Mouse (Mus musculus) embryonic facial prominence, embryonic 13.5 days (tissue): Measurements from ENCODE around the gene Lgi1. TPM values are rescaled to one million over a fixed set of nuclear protein-coding genes. Genes with fewer than 3 reads are reported as not detected.

ENCODE experiments used
- ATAC-seq: fragments of 200-750 bp; cut with Nextera tagmentation; 2 replicates; pipeline ENCODE4 v1.8.0; 2017; ENCODE audit warnings: low read depth; ENCODE audit not compliant: insufficient number of reproducible peaks, insufficient read depth, low FRiP score, low TSS enrichment
- H3K27ac ChIP-seq: fragments of 300-500 bp; sonication (generic); 2 replicates; pipeline ENCODE4 v1.5.1; 2015; ENCODE audit warnings: moderate library complexity, mild to moderate bottlenecking, inconsistent platforms
- H3K27me3 ChIP-seq: fragments of 300-500 bp; sonication (generic); 2 replicates; pipeline ENCODE4 v1.6.1; 2015; ENCODE audit warnings: mild to moderate bottlenecking, inconsistent platforms
- H3K36me3 ChIP-seq: fragments of 300-500 bp; sonication (generic); 2 replicates; pipeline ENCODE4 v1.6.1; 2015; ENCODE audit warnings: mild to moderate bottlenecking, inconsistent platforms
- H3K4me1 ChIP-seq: fragments of 300-500 bp; sonication (generic); 2 replicates; pipeline ENCODE4 v1.6.1; 2015; ENCODE audit warnings: inconsistent platforms
- H3K4me2 ChIP-seq: fragments of 300-500 bp; sonication (generic); 2 replicates; pipeline ENCODE4 v1.6.1; 2015; ENCODE audit warnings: moderate library complexity, mild to moderate bottlenecking, inconsistent platforms
- H3K4me3 ChIP-seq: fragments of 300-500 bp; sonication (generic); 2 replicates; pipeline ENCODE4 v1.5.1; 2015; ENCODE audit warnings: mild to moderate bottlenecking, inconsistent platforms
- H3K9ac ChIP-seq: fragments of 300-500 bp; sonication (generic); 2 replicates; pipeline ENCODE4 v1.6.1; 2015; ENCODE audit warnings: mild to moderate bottlenecking, inconsistent platforms
- H3K9me3 ChIP-seq: fragments of 300-500 bp; sonication (generic); 2 replicates; pipeline ENCODE4 v1.6.1; 2016; ENCODE audit warnings: inconsistent platforms
- WGBS: fragments of 180-500 bp; shearing (Covaris S2); methylation state at CpG from one replicate; pipeline ENCODE4 v1.1.7; 2015; ENCODE audit warnings: mixed read lengths; 5-methylcytosine and 5-hydroxymethylcytosine counted together
- polyA plus RNA-seq: library from polyadenylated mRNA; unstranded; fragments of >200 nt; fragmentation: Nextera tagmentation; extraction: Ambion mirVana; gene quantifications from 2 replicates; pipeline ENCODE4 v1.2.1, GENCODE M21; 2015

Gene Lgi1
- polyA plus RNA-seq, 1 experiment from 2014 or later: 0.77 TPM

GRCm38 (mm10) chr19:38298018-38298626 is 33.8 kb downstream of the Lgi1 start:
- Histone ChIP-seq H3K9ac (no peak overlapping the region), H3K4me2 (no peak overlapping the region), H3K4me1 (peaks cover 7% of the 10 kb centered on the region; the same call in 1 of the 2 replicates), H3K9me3 (no peaks in the 10 kb centered on the region), H3K36me3 (no peaks in the 10 kb centered on the region), H3K27me3 (no peaks in the 10 kb centered on the region), H3K4me3 (no peak overlapping the region), H3K27ac (no peak overlapping the region)
- 8% methylated on average over 3 of the region's 3 CpGs for WGBS
- ATAC-seq: no peak

- Histone ChIP-seq H3K27me3 (no peaks in the 10 kb centered on the region), H3K4me3 (no peak overlapping the region), H3K4me1 (no peaks in the 10 kb centered on the region), H3K36me3 (no peaks in the 10 kb centered on the region), H3K9ac (no peak overlapping the region), H3K27ac (no peak overlapping the region), H3K4me2 (no peak overlapping the region), H3K9me3 (no peaks in the 10 kb centered on the region)
- ATAC-seq: no peak
- WGBS: 94% methylated on average over 8 of the region's 8 CpGs
Observed at GRCm38 (mm10) chr19:38308116-38308515, 43.8 kb downstream of the Lgi1 start.

- Histone ChIP-seq H3K27me3 (no peaks in the 10 kb centered on the region), H3K4me1 (no peaks in the 10 kb centered on the region), H3K36me3 (no peaks in the 10 kb centered on the region), H3K9ac (no peak overlapping the region), H3K9me3 (no peaks in the 10 kb centered on the region), H3K4me2 (no peak overlapping the region), H3K4me3 (no peak overlapping the region), H3K27ac (no peak overlapping the region)
- 84% methylated on average over 7 of the region's 7 CpGs for WGBS
- no peak for ATAC-seq
Observed at GRCm38 (mm10) chr19:38315099-38315498, 50.8 kb downstream of the Lgi1 start.

- H3K36me3 ChIP-seq: no peaks in the 10 kb centered on the region
- no peak for ATAC-seq
- H3K4me1 ChIP-seq: no peaks in the 10 kb centered on the region
- no peak overlapping the region for H3K4me2 ChIP-seq
- no peak overlapping the region for H3K9ac ChIP-seq
- WGBS: 82% methylated on average over 6 of the region's 6 CpGs
- no peaks in the 10 kb centered on the region for H3K27me3 ChIP-seq
- H3K4me3 ChIP-seq: no peak overlapping the region
- no peak overlapping the region for H3K27ac ChIP-seq
- H3K9me3 ChIP-seq: no peaks in the 10 kb centered on the region
Observed at GRCm38 (mm10) chr19:38316602-38317313, 52.4 kb downstream of the Lgi1 start.

- no peak overlapping the region for H3K4me3 ChIP-seq
- no peak overlapping the region for H3K9ac ChIP-seq
- no peak overlapping the region for H3K4me2 ChIP-seq
- no peak for ATAC-seq
- H3K9me3 ChIP-seq: no peaks in the 10 kb centered on the region
- no peaks in the 10 kb centered on the region for H3K4me1 ChIP-seq
- no peak overlapping the region for H3K27ac ChIP-seq
- H3K36me3 ChIP-seq: no peaks in the 10 kb centered on the region
- no peaks in the 10 kb centered on the region for H3K27me3 ChIP-seq
- 91% methylated on average over 4 of the region's 4 CpGs for WGBS
Observed at GRCm38 (mm10) chr19:38318308-38318707, 54.0 kb downstream of the Lgi1 start.

- no peaks in the 10 kb centered on the region for H3K27me3 ChIP-seq
- H3K4me1 ChIP-seq: no peaks in the 10 kb centered on the region
- H3K9me3 ChIP-seq: no peaks in the 10 kb centered on the region
- H3K36me3 ChIP-seq: no peaks in the 10 kb centered on the region
- no peak overlapping the region for H3K27ac ChIP-seq
- WGBS: 86% methylated on average over 4 of the region's 4 CpGs
- no peak for ATAC-seq
- no peak overlapping the region for H3K9ac ChIP-seq
- H3K4me3 ChIP-seq: no peak overlapping the region
- no peak overlapping the region for H3K4me2 ChIP-seq
Observed at GRCm38 (mm10) chr19:38319168-38319567, 54.8 kb downstream of the Lgi1 start.

- H3K27me3 ChIP-seq: no peaks in the 10 kb centered on the region
- no peak overlapping the region for H3K4me3 ChIP-seq
- ATAC-seq: no peak
- no peaks in the 10 kb centered on the region for H3K4me1 ChIP-seq
- no peak overlapping the region for H3K4me2 ChIP-seq
- H3K9ac ChIP-seq: no peak overlapping the region
- no peaks in the 10 kb centered on the region for H3K9me3 ChIP-seq
- H3K36me3 ChIP-seq: no peaks in the 10 kb centered on the region
- WGBS: 82% methylated on average over 5 of the region's 5 CpGs
- H3K27ac ChIP-seq: no peak overlapping the region
Observed at GRCm38 (mm10) chr19:38320651-38321188, 56.4 kb downstream of the Lgi1 start.

GRCm38 (mm10) chr19:38323726-38324125 is 59.4 kb downstream of the Lgi1 start:
- H3K9ac ChIP-seq: no peak overlapping the region
- H3K36me3 ChIP-seq: no peaks in the 10 kb centered on the region
- H3K4me3 ChIP-seq: no peak overlapping the region
- H3K27me3 ChIP-seq: no peaks in the 10 kb centered on the region
- no peak overlapping the region for H3K4me2 ChIP-seq
- H3K27ac ChIP-seq: no peak overlapping the region
- ATAC-seq: no peak
- H3K9me3 ChIP-seq: no peaks in the 10 kb centered on the region
- H3K4me1 ChIP-seq: no peaks in the 10 kb centered on the region

GRCm38 (mm10) chr19:38324147-38325028 is 60.1 kb downstream of the Lgi1 start:
- ATAC-seq: no peak
- 36% methylated on average over 10 of the region's 10 CpGs for WGBS
- H3K36me3 ChIP-seq: no peaks in the 10 kb centered on the region
- H3K27ac ChIP-seq: no peak overlapping the region
- no peak overlapping the region for H3K4me3 ChIP-seq
- no peaks in the 10 kb centered on the region for H3K27me3 ChIP-seq
- H3K9me3 ChIP-seq: no peaks in the 10 kb centered on the region
- no peaks in the 10 kb centered on the region for H3K4me1 ChIP-seq
- H3K4me2 ChIP-seq: no peak overlapping the region
- H3K9ac ChIP-seq: no peak overlapping the region

GRCm38 (mm10) chr19:38325029-38325398 is 60.7 kb downstream of the Lgi1 start:
- H3K4me3 ChIP-seq: no peak overlapping the region
- H3K9ac ChIP-seq: no peak overlapping the region
- ATAC-seq: no peak
- no peak overlapping the region for H3K27ac ChIP-seq
- WGBS: 50% methylated on average over 4 of the region's 4 CpGs
- H3K27me3 ChIP-seq: no peaks in the 10 kb centered on the region
- no peaks in the 10 kb centered on the region for H3K4me1 ChIP-seq
- no peaks in the 10 kb centered on the region for H3K36me3 ChIP-seq
- H3K9me3 ChIP-seq: no peaks in the 10 kb centered on the region
- H3K4me2 ChIP-seq: no peak overlapping the region

GRCm38 (mm10) chr19:38325854-38326253 is 61.5 kb downstream of the Lgi1 start:
- 84% methylated on average over 7 of the region's 7 CpGs for WGBS
- H3K4me1 ChIP-seq: no peaks in the 10 kb centered on the region
- ATAC-seq: no peak
- H3K4me2 ChIP-seq: no peak overlapping the region
- H3K4me3 ChIP-seq: no peak overlapping the region
- no peak overlapping the region for H3K9ac ChIP-seq
- no peaks in the 10 kb centered on the region for H3K27me3 ChIP-seq
- no peaks in the 10 kb centered on the region for H3K9me3 ChIP-seq
- no peak overlapping the region for H3K27ac ChIP-seq
- no peaks in the 10 kb centered on the region for H3K36me3 ChIP-seq
